In the genomic region with DNA sequence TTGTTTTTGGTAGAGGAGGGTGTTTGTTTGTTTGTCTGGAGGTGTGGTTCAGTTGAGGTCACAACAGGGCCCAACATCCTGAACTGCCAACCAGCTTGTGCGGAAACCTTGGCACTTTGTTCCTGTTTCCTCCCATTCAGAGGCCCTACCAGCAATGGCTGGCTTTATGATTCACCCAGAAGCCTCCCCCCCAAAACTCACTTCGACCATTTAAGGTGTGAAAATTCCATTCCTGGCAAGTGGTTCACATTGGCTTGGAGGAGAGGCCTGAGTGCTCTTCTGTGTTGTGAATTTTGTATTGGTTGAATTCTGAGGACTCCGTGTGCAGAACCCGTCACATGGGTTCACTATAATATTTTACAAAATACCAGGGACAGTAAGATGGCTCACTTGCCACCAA, we compare ENCODE assay signal across 15 mouse cellular contexts.
"Had no signal": no experiment of that assay in that cellular context is flagged by ENCODE, and none has a peak within 500 bp of the region (broad histone marks: within the 10 kb centered on the region; RNA-seq: fewer than 3 reads in every experiment).

No protein-coding gene starts in this region.

- H3K9me3 ChIP-seq: megakaryocyte, embryonic 14.5 days; midbrain, embryonic 13.5 days; midbrain, embryonic 15.5 days; neural tube, embryonic 12.5 days; stomach, embryonic 15.5 days had no signal

- H3K4me2 ChIP-seq: lung, embryonic 14.5 days; midbrain, embryonic 11.5 days; midbrain, embryonic 13.5 days; midbrain, embryonic 15.5 days; neural tube, embryonic 12.5 days; stomach, embryonic 15.5 days had no signal

- H3K9ac ChIP-seq: lung, embryonic 14.5 days; midbrain, embryonic 13.5 days; midbrain, embryonic 15.5 days; neural tube, embryonic 12.5 days; stomach, embryonic 15.5 days had no signal

- H3K36me3 ChIP-seq: midbrain, embryonic 13.5 days; midbrain, embryonic 15.5 days; neural tube, embryonic 12.5 days; stomach, embryonic 15.5 days had no signal

- ATAC-seq: midbrain, embryonic 13.5 days; midbrain, embryonic 15.5 days had no signal

- H3K4me3 ChIP-seq: megakaryocyte, embryonic 14.5 days; midbrain, embryonic 13.5 days; midbrain, embryonic 15.5 days; neural tube, embryonic 12.5 days; stomach, embryonic 15.5 days had no signal

- H3K27me3 ChIP-seq: midbrain, embryonic 13.5 days; midbrain, embryonic 15.5 days; neural tube, embryonic 12.5 days; stomach, embryonic 15.5 days had no signal

- H3K27ac ChIP-seq: midbrain, embryonic 13.5 days; midbrain, embryonic 15.5 days; neural tube, embryonic 12.5 days; stomach, embryonic 15.5 days; stomach, postnatal 0 days had no signal

- H3K4me1 ChIP-seq: megakaryocyte, embryonic 14.5 days; midbrain, embryonic 15.5 days had no signal

- DNase-seq: lung, adult 18-20 months; lung, embryonic 14.5 days; lung, postnatal 10 days; lung, postnatal 4 days; right cerebral cortex, postnatal 14 days; thymus, adult 2 months; thymus, postnatal 25 days; thymus, postnatal 4 days had no signal
